Mouse (Mus musculus) small intestine, adult 2 months (tissue): ENCODE measurements around the gene Fam213a. TPM values are rescaled to one million over a fixed set of nuclear protein-coding genes. Genes with fewer than 3 reads are reported as not detected.

Experiments
- H3K27ac ChIP-seq: fragments of 200-500 bp; 2 replicates; pipeline ENCODE4 v1.5.1; 2012; ENCODE audit warnings: low read depth, low read length, control low read depth, inconsistent platforms; ENCODE audit not compliant: insufficient read depth
- H3K27me3 ChIP-seq: fragments of 200-500 bp; 2 replicates; pipeline ENCODE4 v1.6.1; 2012; ENCODE audit warnings: mild to moderate bottlenecking, moderate library complexity, low read length, inconsistent platforms; ENCODE audit not compliant: control insufficient read depth, insufficient read depth
- H3K36me3 ChIP-seq: fragments of 200-500 bp; 2 replicates; pipeline ENCODE4 v1.6.1; 2012; ENCODE audit warnings: mild to moderate bottlenecking, low read length, control low read depth, inconsistent platforms; ENCODE audit not compliant: control insufficient read depth, insufficient read depth
- H3K4me1 ChIP-seq: fragments of 200-500 bp; 2 replicates; pipeline ENCODE4 v1.6.1; 2012; ENCODE audit warnings: low read length, inconsistent platforms, mixed read lengths; ENCODE audit not compliant: control insufficient read depth, insufficient read depth, insufficient read length
- H3K4me3 ChIP-seq: fragments of 200-500 bp; 2 replicates; pipeline ENCODE4 v1.5.1; 2012; ENCODE audit warnings: low read depth, mild to moderate bottlenecking, control low read depth, inconsistent platforms, low read length, moderate library complexity
- CTCF ChIP-seq: fragments of 200-500 bp; IDR thresholded peaks from 2 replicates; pipeline ENCODE4 v1.5.1; 2012; ENCODE audit warnings: low read depth, mild to moderate bottlenecking, control low read depth, inconsistent platforms, low read length, moderate library complexity, mixed read lengths; ENCODE audit not compliant: insufficient replicate concordance, insufficient read length; ENCODE audit errors: extremely low read depth
- POLR2A ChIP-seq: fragments of 200-500 bp; IDR thresholded peaks from 2 replicates; pipeline ENCODE4 v1.6.1; 2012; ENCODE audit warnings: low read depth, mild to moderate bottlenecking, control low read depth, inconsistent platforms, low read length, moderate library complexity
- WGBS: fragments of 180-500 bp; shearing (Covaris S2); methylation state at CpG from one replicate; pipeline ENCODE4 v1.1.7; 2018; 5-methylcytosine and 5-hydroxymethylcytosine counted together
- polyA plus RNA-seq: library from polyadenylated mRNA; depleted of rRNA; stranded (reverse); fragments of >200 nt; gene quantifications from 2 replicates; pipeline ENCODE4 v1.2.3, GENCODE M21; 2012

The Fam213a gene
- polyA plus RNA-seq, 1 experiment: 29.9 TPM

DNA sequence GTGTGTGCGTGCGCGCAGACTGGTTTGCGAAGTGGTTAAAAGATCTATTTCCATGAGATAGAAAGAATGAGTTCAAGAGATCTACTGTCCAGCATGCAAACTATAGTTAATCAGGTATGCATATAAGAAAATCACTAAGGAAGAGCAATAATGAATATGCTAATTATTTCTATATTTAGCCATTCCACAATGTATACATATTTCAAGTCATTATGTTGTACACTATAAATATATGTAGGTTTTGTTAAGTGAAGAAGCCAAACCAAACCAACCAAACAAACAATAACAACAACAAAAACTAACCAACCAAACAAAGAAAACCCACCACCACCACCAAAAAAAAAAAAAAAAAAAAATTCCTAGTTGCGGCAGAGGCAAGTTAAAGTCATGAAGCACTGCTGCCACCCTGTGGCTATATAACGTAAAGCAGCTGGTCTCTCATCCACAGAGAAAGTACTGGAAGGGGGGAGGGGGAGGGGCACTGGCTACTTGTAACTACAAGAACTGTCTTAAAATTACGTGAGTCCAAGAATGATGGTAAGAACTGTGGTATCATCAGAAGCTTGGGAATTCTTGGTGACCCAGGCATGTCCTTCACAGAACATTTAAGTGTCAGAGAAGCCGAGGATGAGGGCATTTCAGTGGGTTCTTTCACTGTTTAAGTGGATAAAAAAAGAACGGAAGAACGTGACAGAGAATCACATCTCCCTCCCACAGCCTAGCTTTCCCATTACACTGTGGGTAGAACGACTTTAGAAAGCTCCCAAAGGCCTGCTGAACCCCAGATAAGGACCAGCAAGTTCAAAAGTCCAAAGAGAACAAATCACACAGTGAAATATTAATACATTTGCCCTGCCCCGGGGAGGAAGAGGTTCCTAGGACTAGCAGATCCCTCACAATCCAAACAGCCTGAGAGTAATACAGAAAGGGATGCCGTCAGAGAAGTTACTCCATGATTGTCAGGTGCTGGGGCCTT lies 19.8 kb upstream of the Fam213a start:
- TF ChIP-seq POLR2A: no peak
- peak; percentile 59; the same call in 1 of the 2 replicates for TF ChIP-seq CTCF
- peak overlapping the region; percentile 83; the same call in 1 of the 2 replicates for H3K27ac ChIP-seq
- H3K27me3 ChIP-seq: no peaks in the 10 kb centered on the region
- WGBS: 40% methylated on average over 13 of the region's 13 CpGs
- H3K4me1 ChIP-seq: peaks cover 8% of the 10 kb centered on the region; the same call in 1 of the 2 replicates
- no peaks in the 10 kb centered on the region for H3K36me3 ChIP-seq
- H3K4me3 ChIP-seq: no peak overlapping the region

DNA sequence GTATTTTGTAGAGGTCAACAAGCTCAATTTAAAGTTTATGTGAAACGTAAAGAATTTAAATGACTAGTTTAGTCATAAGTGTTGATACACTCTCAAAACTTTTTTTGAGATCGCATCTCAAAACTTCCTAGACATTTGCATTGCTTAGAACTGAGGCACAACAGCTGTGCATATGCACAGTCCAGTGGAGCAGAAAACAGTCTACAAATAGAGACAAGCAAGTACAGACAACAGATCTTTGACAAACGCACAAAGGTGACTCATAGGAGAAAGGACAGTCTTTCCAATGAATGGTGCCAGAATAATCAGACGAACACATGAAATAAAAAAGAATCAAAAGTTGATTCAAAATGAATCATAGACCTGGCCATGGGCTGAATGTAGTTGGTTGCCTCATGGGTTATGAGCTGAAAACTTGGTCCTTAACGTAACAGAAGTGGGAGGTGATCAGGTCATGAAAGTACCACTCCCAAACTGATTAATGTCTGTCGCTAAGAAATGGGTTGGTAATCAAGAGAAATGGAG lies 17.5 kb upstream of the Fam213a start:
- no peaks in the 10 kb centered on the region for H3K27me3 ChIP-seq
- WGBS: 82% methylated on average over 6 of the region's 6 CpGs
- TF ChIP-seq CTCF (no peak), POLR2A (no peak)

DNA sequence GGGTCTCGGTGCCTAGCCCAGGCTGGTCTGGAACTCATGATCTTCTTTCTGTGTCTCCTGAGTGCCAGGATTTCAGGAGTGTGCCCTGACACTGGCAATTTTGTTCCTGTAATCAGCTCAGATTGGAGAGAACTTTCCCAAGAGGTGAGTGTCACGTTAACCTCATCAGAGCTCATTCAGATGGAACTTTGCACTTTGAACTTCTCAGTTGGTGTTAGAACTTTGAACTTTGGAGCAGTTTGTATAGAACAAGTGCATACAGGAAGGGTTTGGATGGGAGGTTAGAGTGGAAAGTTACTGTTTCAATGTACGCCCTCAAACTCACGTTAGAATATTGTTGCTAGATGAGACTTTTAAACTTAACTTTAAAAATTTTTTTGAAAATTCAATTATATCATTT lies 15.7 kb upstream of the Fam213a start:
- Histone ChIP-seq H3K4me3 (no peak overlapping the region), H3K27me3 (no peaks in the 10 kb centered on the region), H3K36me3 (no peaks in the 10 kb centered on the region), H3K4me1 (peaks cover 29% of the 10 kb centered on the region), H3K27ac (peak overlapping the region; percentile 72)
- no peak for TF ChIP-seq POLR2A
- TF ChIP-seq CTCF: no peak
- WGBS: 35% methylated on average over 4 of the region's 4 CpGs

More for the DNA sequence above, 17.5 kb upstream of the Fam213a start:
- peaks cover 21% of the 10 kb centered on the region for H3K4me1 ChIP-seq
- no peaks in the 10 kb centered on the region for H3K36me3 ChIP-seq
- H3K4me3 ChIP-seq: no peak overlapping the region
- no peak overlapping the region for H3K27ac ChIP-seq

DNA sequence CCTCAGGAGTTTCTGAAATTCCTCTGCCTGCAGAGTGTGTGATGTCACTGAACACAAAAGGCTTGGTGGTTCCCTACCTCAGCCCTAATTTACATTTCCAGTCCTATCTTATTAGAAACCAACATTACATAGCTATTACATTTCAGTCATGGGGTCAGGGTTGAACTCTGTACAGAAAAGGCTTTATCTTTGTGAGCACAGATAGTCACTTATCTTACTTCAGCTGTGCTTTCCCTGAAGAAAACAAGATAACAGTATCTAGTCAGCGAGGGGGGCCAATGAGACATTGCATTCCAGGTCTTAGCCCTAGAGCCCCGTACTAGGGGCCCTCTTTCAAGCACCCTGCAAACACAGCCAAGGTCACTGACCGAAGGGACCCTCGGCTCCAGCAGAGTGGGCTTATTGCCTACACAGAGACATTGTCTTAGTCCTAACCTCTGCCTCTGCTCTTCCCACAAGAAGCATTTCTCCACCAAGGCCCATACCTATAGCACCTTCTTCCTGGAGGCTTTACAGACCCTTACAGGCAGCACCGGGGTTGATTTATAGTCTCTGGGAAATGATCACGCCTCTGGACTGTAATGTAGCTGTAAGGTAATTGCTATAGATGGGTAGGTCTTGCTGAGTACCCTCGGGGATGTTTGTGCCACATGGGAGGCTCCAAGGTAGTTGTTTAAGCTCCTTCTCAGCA lies 12.2 kb upstream of the Fam213a start:
- 33% methylated on average over 7 of the region's 7 CpGs for WGBS
- no peaks in the 10 kb centered on the region for H3K36me3 ChIP-seq
- peaks cover 25% of the 10 kb centered on the region for H3K4me1 ChIP-seq
- H3K27ac ChIP-seq: peak overlapping the region; percentile 90
- H3K4me3 ChIP-seq: no peak overlapping the region
- no peaks in the 10 kb centered on the region for H3K27me3 ChIP-seq
- TF ChIP-seq POLR2A: no peak
- TF ChIP-seq CTCF: no peak

DNA sequence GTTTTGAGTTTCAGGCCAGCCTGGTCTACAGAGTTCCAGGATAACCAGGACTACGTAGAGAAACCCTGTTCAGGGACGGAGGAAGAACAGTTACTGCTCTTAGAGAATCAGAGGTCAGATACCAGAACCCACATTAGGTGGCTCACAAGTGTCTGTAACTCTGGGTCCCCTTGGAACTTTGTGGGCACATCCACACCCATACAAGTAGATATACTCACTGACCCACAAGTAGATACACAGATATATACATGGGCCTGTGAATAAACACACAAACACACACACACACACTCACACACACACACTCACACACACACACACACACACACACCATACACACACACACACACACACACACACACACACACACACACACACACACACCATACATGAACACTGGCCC lies 11.5 kb upstream of the Fam213a start:
- WGBS: 75% methylated on average over 2 of the region's 2 CpGs
- Histone ChIP-seq H3K4me1 (peaks cover 24% of the 10 kb centered on the region), H3K27ac (peak overlapping the region; percentile 77), H3K4me3 (no peak overlapping the region), H3K36me3 (no peaks in the 10 kb centered on the region), H3K27me3 (no peaks in the 10 kb centered on the region)
- no peak for TF ChIP-seq CTCF
- TF ChIP-seq POLR2A: no peak

DNA sequence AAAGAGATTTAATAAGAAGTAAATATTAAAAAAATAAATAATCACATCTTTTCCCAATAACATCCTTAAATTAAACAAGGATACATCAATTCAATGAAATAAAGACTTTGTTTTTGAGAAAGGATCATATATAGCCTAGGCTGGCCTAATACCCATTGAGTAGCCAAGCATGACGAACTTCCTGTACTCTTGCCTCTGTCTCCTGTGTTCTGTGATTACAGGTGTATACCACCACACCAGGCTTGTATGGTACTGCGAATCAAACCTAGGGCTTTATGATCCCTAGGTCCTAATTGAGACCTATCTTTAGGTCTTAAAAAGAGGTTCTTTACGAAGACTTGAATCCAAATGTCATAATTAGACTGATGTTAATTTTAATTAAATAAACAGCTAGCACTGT lies 7.7 kb upstream of the Fam213a start:
- H3K4me3 ChIP-seq: no peak overlapping the region
- no peaks in the 10 kb centered on the region for H3K36me3 ChIP-seq
- TF ChIP-seq POLR2A (no peak), CTCF (no peak)
- 87% methylated on average over 3 of the region's 3 CpGs for WGBS
- H3K27me3 ChIP-seq: no peaks in the 10 kb centered on the region
- peaks cover 10% of the 10 kb centered on the region; the same call in 1 of the 2 replicates for H3K4me1 ChIP-seq
- H3K27ac ChIP-seq: no peak overlapping the region
